In genomic region chr12:79944714-79945493, GRCm38 (mm10) we compare ENCODE assay signal across 8 mouse cellular contexts.
DNase-seq lines count a peak whose midpoint lies in the region; ATAC-seq and TF ChIP-seq lines count a peak whose summit lies in the region.

No protein-coding gene starts in this region.

- H3K27me3 ChIP-seq in kidney, adult 2 months (replicated peaks; ENCODE audit: control insufficient read depth, insufficient read depth, low read length) = no peaks in the 10 kb centered on the region
- H3K27me3 ChIP-seq in stomach, embryonic 16.5 days (ENCODE audit: control insufficient read depth, insufficient read depth, low read length) = no peaks in the 10 kb centered on the region

- 48% methylated on average over 6 of the region's 6 CpGs for WGBS in kidney, adult 2 months
- WGBS in stomach, embryonic 16.5 days = 8% methylated on average over 6 of the region's 6 CpGs

- H3K4me1 ChIP-seq in kidney, adult 2 months (ENCODE audit: control insufficient read depth, insufficient read depth, low read length) = peaks cover 3% of the 10 kb centered on the region; the same call in 1 of the 2 replicates
- peaks cover 53% of the 10 kb centered on the region for H3K4me1 ChIP-seq in stomach, embryonic 16.5 days (ENCODE audit: control insufficient read depth, insufficient read depth, low read length)

- DNase-seq in urinary bladder, postnatal 14 days (ENCODE audit: low spot score) = peak; percentile 91
- no peak for DNase-seq in urinary bladder, adult 2 months (ENCODE audit: low spot score)
- peak; percentile 73 to 76 for DNase-seq in heart, adult 9 months (ENCODE audit: low spot score in 2 of 2)
- peak; percentile 85 for DNase-seq in kidney, adult 2 months
- DNase-seq in lung, adult 18-20 months = peak; percentile 81 to 87
- no peak for DNase-seq in cerebellum, adult 11-12 months
- DNase-seq in layer of hippocampus, postnatal 14 days (ENCODE audit: low spot score in 2 of 2) = no peak

- H3K36me3 ChIP-seq in kidney, adult 2 months (ENCODE audit: control insufficient read depth, insufficient read depth, low read length) = no peaks in the 10 kb centered on the region
- H3K36me3 ChIP-seq in stomach, embryonic 16.5 days (ENCODE audit: control insufficient read depth, insufficient read depth, low read length) = no peaks in the 10 kb centered on the region

- H3K27ac ChIP-seq in kidney, adult 2 months (ENCODE audit: insufficient read depth, low read depth, low read length) = peak overlapping the region; percentile 74
- H3K27ac ChIP-seq in stomach, embryonic 16.5 days (ENCODE audit: low read length) = peak overlapping the region; percentile 96

- H3K4me3 ChIP-seq in kidney, adult 2 months (ENCODE audit: insufficient read depth, low read depth, low read length) = no peak overlapping the region
- H3K4me3 ChIP-seq in stomach, embryonic 16.5 days (replicated peaks; ENCODE audit: low read length) = no peak overlapping the region

- ATAC-seq in stomach, embryonic 16.5 days (ENCODE audit: insufficient read depth, low FRiP score) = peak; percentile 91

- peak overlapping the region; percentile 37; the same call in 1 of the 2 replicates for H3K9ac ChIP-seq in stomach, embryonic 16.5 days (ENCODE audit: low read length)

- H3K4me2 ChIP-seq in stomach, embryonic 16.5 days (ENCODE audit: low read depth, low read length) = no peak overlapping the region

- no peaks in the 10 kb centered on the region; the same call in 1 of the 2 replicates for H3K9me3 ChIP-seq in stomach, embryonic 16.5 days (replicated peaks; ENCODE audit: control insufficient read depth, low read length)

- TF ChIP-seq CTCF in kidney, adult 2 months (conservative IDR thresholded peaks at IDR 0.05; ENCODE audit: insufficient read depth, insufficient read length, low read depth, low read length) = no peak

- TF ChIP-seq POLR2A in kidney, adult 2 months (IDR thresholded peaks at IDR 0.05; ENCODE audit: low read depth, low read length) = no peak

Comparison
In these comparisons a context has a peak if more than half of its experiments do, and no peak if none do; other contexts are left out.
1. DNase-seq: peak in urinary bladder, postnatal 14 days (single experiment), heart, adult 9 months (2 of 2), kidney, adult 2 months (single experiment) and lung, adult 18-20 months (2 of 2); none in urinary bladder, adult 2 months (single experiment), cerebellum, adult 11-12 months (single experiment) and layer of hippocampus, postnatal 14 days (0 of 2).